In genomic region chr11:96091073-96091472, GRCm38 (mm10) we compare ENCODE assay signal across 11 mouse cellular contexts. TPM values are rescaled to one million over a fixed set of nuclear protein-coding genes. Genes with fewer than 3 reads are reported as not detected.
DNase-seq lines count a peak whose midpoint lies in the region; ATAC-seq and TF ChIP-seq lines count a peak whose summit lies in the region.
"Had no signal": no experiment of that assay in that cellular context is flagged by ENCODE, and none has a peak within 500 bp of the region (broad histone marks: within the 10 kb centered on the region; RNA-seq: fewer than 3 reads in every experiment).

No protein-coding gene starts in this region.

- WGBS in embryonic facial prominence, embryonic 10.5 days: 55% methylated on average over 2 of the region's 2 CpGs

- H3ac ChIP-seq in C2C12 (ENCODE audit: control insufficient read depth, insufficient read length, low read depth): no peak overlapping the region

- no peaks in the 10 kb centered on the region for H3K79me3 ChIP-seq in C2C12 (ENCODE audit: low read depth)

- peak; percentile 8 for TF ChIP-seq CTCF in C2C12 (IDR thresholded peaks at IDR 0.05; ENCODE audit: control insufficient read depth, insufficient read depth, insufficient read length)

- no peak overlapping the region for H3K27ac ChIP-seq in embryonic facial prominence, embryonic 10.5 days (replicated peaks)

- no peaks in the 10 kb centered on the region for H3K4me1 ChIP-seq in embryonic facial prominence, embryonic 10.5 days

- DNase-seq in kidney, postnatal 14 days: peak; percentile 37
- DNase-seq in kidney, adult 18-20 months: no peak
- peak; percentile 71 for DNase-seq in 416B (ENCODE audit: low read depth)
- DNase-seq in embryonic facial prominence, embryonic 10.5 days (ENCODE audit: low spot score): peak; percentile 26
- no peak for DNase-seq in natural killer cell, adult 2 months (ENCODE audit: low spot score in 2 of 2)
- no peak for DNase-seq in layer of hippocampus, adult 8-10 months (ENCODE audit: low spot score in 2 of 2)
- DNase-seq: cerebellum, adult 11-12 months had no signal

- no peaks in the 10 kb centered on the region for H3K27me3 ChIP-seq in C2C12 (ENCODE audit: control insufficient read depth, insufficient read depth, insufficient read length)
- no peaks in the 10 kb centered on the region for H3K27me3 ChIP-seq in embryonic facial prominence, embryonic 10.5 days (replicated peaks; ENCODE audit: low read depth, poor library complexity, severe bottlenecking)

- no peaks in the 10 kb centered on the region for H3K36me3 ChIP-seq in C2C12 (ENCODE audit: control insufficient read depth, insufficient read depth)
- no peaks in the 10 kb centered on the region for H3K36me3 ChIP-seq in embryonic facial prominence, embryonic 10.5 days (replicated peaks)

- no peaks in the 10 kb centered on the region for H3K79me2 ChIP-seq in C2C12 (ENCODE audit: control insufficient read depth, insufficient read depth)

- no peak overlapping the region for H3K4me3 ChIP-seq in C2C12 (ENCODE audit: insufficient read depth, poor library complexity, severe bottlenecking)
- no peak overlapping the region for H3K4me3 ChIP-seq in embryonic facial prominence, embryonic 10.5 days

- no peak; the same call in 1 of the 2 replicates for ATAC-seq in granulocyte monocyte progenitor cell, adult 5-6 weeks (replicated peaks; ENCODE audit: poor library complexity, severe bottlenecking)
- ATAC-seq: inflammation-experienced regulatory T-cells, adult 6 months had no signal

- 0 out of 2 replicates have a peak, but pooled peaks cover 3% of the 10 kb centered on the region for H3K9me3 ChIP-seq in embryonic facial prominence, embryonic 10.5 days

TF ChIP-seq in C2C12, 6 proteins besides CTCF, POLR2A, EP300 and RAD21:
- no peak for TF ChIP-seq CEBPB (IDR thresholded peaks at IDR 0.05; ENCODE audit: low read depth)
- no peak for TF ChIP-seq MYOG (IDR thresholded peaks at IDR 0.05; ENCODE audit: control insufficient read depth, extremely low read depth, insufficient read length)
TF ChIP-seq in C2C12: peak in this region for 0.

RNA-seq across cellular contexts. Expression of gene Atp5g1, which starts 15.6 kb away (rescaled TPM):
- polyA plus RNA-seq in C2C12 (2012; fragmentation: generic; extraction: Trizol): 857 TPM
- 596 and 634 TPM in 2 replicates for polyA plus RNA-seq in embryonic facial prominence, embryonic 10.5 days (2016; fragmentation: Nextera tagmentation; extraction: Ambion mirVana)
- 618 and 720 TPM in 2 replicates for total RNA-seq in granulocyte monocyte progenitor cell, adult 5-6 weeks (2014; fragmentation: Nextera tagmentation)
- 72.3 and 102 TPM in 2 replicates for total RNA-seq in granulocyte monocyte progenitor cell, adult 5-6 weeks (2017)
- total RNA-seq in layer of hippocampus, adult 8-10 months (2022): 100 to 1,000 TPM; 344 to 374 (median 374) TPM

RNA-seq across cellular contexts. Expression of gene Calcoco2, which starts 20.7 kb away (rescaled TPM):
- polyA plus RNA-seq in C2C12 (2012; fragmentation: generic; extraction: Trizol): 0.02 TPM
- not detected in 2 replicates for polyA plus RNA-seq in embryonic facial prominence, embryonic 10.5 days (2016; fragmentation: Nextera tagmentation; extraction: Ambion mirVana)
- total RNA-seq in granulocyte monocyte progenitor cell, adult 5-6 weeks (2014; fragmentation: Nextera tagmentation): not detected in 2 replicates
- not detected in 2 replicates for total RNA-seq in granulocyte monocyte progenitor cell, adult 5-6 weeks (2017)
- under 1 TPM in 1 of 4 experiments, not detected in 3; 0.31 TPM for total RNA-seq in layer of hippocampus, adult 8-10 months (2022)
- total RNA-seq: gastrocnemius, adult 18-20 months had no signal
- polyA plus RNA-seq: inflammation-experienced regulatory T-cells, adult 6 months had no signal

RNA-seq across cellular contexts. Expression of gene Ube2z, which starts 25.9 kb away (rescaled TPM):
- 73.0 TPM for polyA plus RNA-seq in C2C12 (2012; fragmentation: generic; extraction: Trizol)
- polyA plus RNA-seq in embryonic facial prominence, embryonic 10.5 days (2016; fragmentation: Nextera tagmentation; extraction: Ambion mirVana): 34.3 and 35.2 TPM in 2 replicates
- total RNA-seq in granulocyte monocyte progenitor cell, adult 5-6 weeks (2014; fragmentation: Nextera tagmentation): 29.1 and 34.1 TPM in 2 replicates
- 17.2 and 20.8 TPM in 2 replicates for total RNA-seq in granulocyte monocyte progenitor cell, adult 5-6 weeks (2017)
- total RNA-seq in layer of hippocampus, adult 8-10 months (2022): 10 to 100 TPM; 55.2 to 57.7 (median 57.1) TPM

RNA-seq across cellular contexts. Expression of gene Ttll6, which starts 42.5 kb away (rescaled TPM):
- polyA plus RNA-seq in C2C12 (2012; fragmentation: generic; extraction: Trizol): 0.01 TPM
- polyA plus RNA-seq in embryonic facial prominence, embryonic 10.5 days (2016; fragmentation: Nextera tagmentation; extraction: Ambion mirVana): not detected in 2 replicates
- total RNA-seq in granulocyte monocyte progenitor cell, adult 5-6 weeks (2014; fragmentation: Nextera tagmentation): not detected in 2 replicates
- total RNA-seq in granulocyte monocyte progenitor cell, adult 5-6 weeks (2017): not detected in 2 replicates
- under 1 TPM; 0.27 to 0.63 (median 0.42) TPM for total RNA-seq in layer of hippocampus, adult 8-10 months (2022)
- total RNA-seq: gastrocnemius, adult 18-20 months had no signal
- polyA plus RNA-seq: inflammation-experienced regulatory T-cells, adult 6 months had no signal

RNA-seq across cellular contexts. Expression of gene Snf8, which starts 56.4 kb away (rescaled TPM):
- polyA plus RNA-seq in C2C12 (2012; fragmentation: generic; extraction: Trizol): 106 TPM
- 106 and 107 TPM in 2 replicates for polyA plus RNA-seq in embryonic facial prominence, embryonic 10.5 days (2016; fragmentation: Nextera tagmentation; extraction: Ambion mirVana)
- total RNA-seq in granulocyte monocyte progenitor cell, adult 5-6 weeks (2014; fragmentation: Nextera tagmentation): 88.7 and 94.9 TPM in 2 replicates
- total RNA-seq in granulocyte monocyte progenitor cell, adult 5-6 weeks (2017): 37.0 and 44.1 TPM in 2 replicates
- 100 to 1,000 TPM in 1 of 4 experiments, 10 to 100 TPM in 3; 88.0 to 114 (median 95.9) TPM for total RNA-seq in layer of hippocampus, adult 8-10 months (2022)

Comparison
In these comparisons a context has a peak if more than half of its experiments do, and no peak if none do; other contexts are left out.
1. DNase-seq: peak in kidney, postnatal 14 days (single experiment), 416B (single experiment) and embryonic facial prominence, embryonic 10.5 days (single experiment); none in kidney, adult 18-20 months (single experiment), natural killer cell, adult 2 months (0 of 2) and layer of hippocampus, adult 8-10 months (0 of 2).